8 mouse cellular contexts compared by ENCODE assay signal in genomic region chr5:147076799-147077165, GRCm38 (mm10). TPM values are rescaled to one million over a fixed set of nuclear protein-coding genes. Genes with fewer than 3 reads are reported as not detected.
DNase-seq lines count a peak whose midpoint lies in the region; ATAC-seq and TF ChIP-seq lines count a peak whose summit lies in the region.

Polr1d (plus strand) TSS chr5:147077050.

- WGBS in bone marrow, adult 2 months: under 1% methylated on average over 17 of the region's 17 CpGs
- WGBS in intestine, embryonic 16.5 days: 0% methylated on average over 17 of the region's 17 CpGs
- WGBS in midbrain, embryonic 10.5 days: 1% methylated on average over 17 of the region's 17 CpGs

- no peak for TF ChIP-seq CTCF in layer of hippocampus, adult 2 months (conservative IDR thresholded peaks at IDR 0.05)
- TF ChIP-seq CTCF in bone marrow, adult 2 months (IDR thresholded peaks at IDR 0.05; ENCODE audit: control insufficient read depth, insufficient read depth, low read length): no peak

- no peaks in the 10 kb centered on the region; the same call in 1 of the 2 replicates for H3K36me3 ChIP-seq in intestine, embryonic 16.5 days (ENCODE audit: control insufficient read depth, insufficient read depth, low read length)
- peaks cover 28% of the 10 kb centered on the region for H3K36me3 ChIP-seq in midbrain, embryonic 10.5 days

- DNase-seq in layer of hippocampus, adult 2 months (ENCODE audit: low spot score in 2 of 2): peak in 1 of 2 experiments; percentile 35
- no peak for DNase-seq in layer of hippocampus, adult 9-11 months
- no peak for DNase-seq in gastrocnemius, postnatal 36 days
- no peak for DNase-seq in midbrain, embryonic 10.5 days (ENCODE audit: low spot score)
- no peak for DNase-seq in embryo, embryonic 11 days
- no peak for DNase-seq in lung, postnatal 25 days (ENCODE audit: low spot score)

- H3K4me1 ChIP-seq in bone marrow, adult 2 months (ENCODE audit: control insufficient read depth, insufficient read depth, low read length): no peaks in the 10 kb centered on the region; the same call in 1 of the 2 replicates
- H3K4me1 ChIP-seq in intestine, embryonic 16.5 days (ENCODE audit: control insufficient read depth, insufficient read depth, low read length): peaks cover 37% of the 10 kb centered on the region
- peaks cover 28% of the 10 kb centered on the region for H3K4me1 ChIP-seq in midbrain, embryonic 10.5 days

- no peaks in the 10 kb centered on the region for H3K27me3 ChIP-seq in intestine, embryonic 16.5 days (replicated peaks; ENCODE audit: control insufficient read depth, insufficient read depth, low read length)
- peaks cover 8% of the 10 kb centered on the region for H3K27me3 ChIP-seq in midbrain, embryonic 10.5 days (ENCODE audit: low read depth, poor library complexity, severe bottlenecking)

- ATAC-seq in intestine, embryonic 16.5 days: peak; percentile 85

- no peak for TF ChIP-seq POLR2A in bone marrow, adult 2 months (IDR thresholded peaks at IDR 0.05; ENCODE audit: borderline replicate concordance, control insufficient read depth, low read depth, low read length)

- no peaks in the 10 kb centered on the region for H3K9me3 ChIP-seq in intestine, embryonic 16.5 days (ENCODE audit: control insufficient read depth, low read length)
- H3K9me3 ChIP-seq in midbrain, embryonic 10.5 days (replicated peaks): no peaks in the 10 kb centered on the region

- H3K4me3 ChIP-seq in layer of hippocampus, adult 2 months: peak within 1 kb of the TSS; percentile 82
- H3K4me3 ChIP-seq in bone marrow, adult 2 months (replicated peaks; ENCODE audit: control insufficient read depth, low read depth, low read length): peak within 1 kb of the TSS; percentile 85
- H3K4me3 ChIP-seq in intestine, embryonic 16.5 days (ENCODE audit: low read length): peak within 1 kb of the TSS; percentile 84
- peak within 1 kb of the TSS; percentile 90 for H3K4me3 ChIP-seq in midbrain, embryonic 10.5 days

- intact Hi-C loops in gastrocnemius, postnatal 36 days (cut with DNase I): loop anchor here (5.0 kb wide), 1 partner anchor 39 kb away; no protein-coding TSS in a partner anchor

- peak within 1 kb of the TSS; percentile 87 for H3K27ac ChIP-seq in layer of hippocampus, adult 2 months
- peak within 1 kb of the TSS; percentile 83 for H3K27ac ChIP-seq in bone marrow, adult 2 months (ENCODE audit: control insufficient read depth, insufficient read depth, low read depth, low read length, poor library complexity)
- peak within 1 kb of the TSS; percentile 98 for H3K27ac ChIP-seq in intestine, embryonic 16.5 days (ENCODE audit: low read length)
- H3K27ac ChIP-seq in midbrain, embryonic 10.5 days (replicated peaks): peak within 1 kb of the TSS; percentile 90

- H3K4me2 ChIP-seq in intestine, embryonic 16.5 days (ENCODE audit: low read depth, low read length): peak within 1 kb of the TSS; percentile 83

- peak within 1 kb of the TSS; percentile 93 for H3K9ac ChIP-seq in intestine, embryonic 16.5 days (ENCODE audit: low read depth, low read length)

RNA-seq across cellular contexts. Expression of gene Polr1d, which starts in this region (rescaled TPM):
- total RNA-seq in layer of hippocampus, adult 2 months (2021): 10 to 100 TPM; 63.1 to 69.7 TPM
- polyA plus RNA-seq in bone marrow, adult 2 months (2011; ENCODE audit: insufficient read depth, insufficient read length, low replicate concordance, missing spikeins): 67.3 and 100 TPM in 2 replicates
- total RNA-seq in gastrocnemius, postnatal 36 days (2021): 10 to 100 TPM; 77.8 to 91.3 TPM
- polyA plus RNA-seq in intestine, embryonic 16.5 days (2015; fragmentation: Nextera tagmentation; extraction: Ambion mirVana): 136 and 151 TPM in 2 replicates
- polyA plus RNA-seq in midbrain, embryonic 10.5 days (2016; fragmentation: Nextera tagmentation; extraction: Ambion mirVana): 113 and 130 TPM in 2 replicates
